Mouse (Mus musculus): Measurements from ENCODE around the gene Gfod1.

DNA sequence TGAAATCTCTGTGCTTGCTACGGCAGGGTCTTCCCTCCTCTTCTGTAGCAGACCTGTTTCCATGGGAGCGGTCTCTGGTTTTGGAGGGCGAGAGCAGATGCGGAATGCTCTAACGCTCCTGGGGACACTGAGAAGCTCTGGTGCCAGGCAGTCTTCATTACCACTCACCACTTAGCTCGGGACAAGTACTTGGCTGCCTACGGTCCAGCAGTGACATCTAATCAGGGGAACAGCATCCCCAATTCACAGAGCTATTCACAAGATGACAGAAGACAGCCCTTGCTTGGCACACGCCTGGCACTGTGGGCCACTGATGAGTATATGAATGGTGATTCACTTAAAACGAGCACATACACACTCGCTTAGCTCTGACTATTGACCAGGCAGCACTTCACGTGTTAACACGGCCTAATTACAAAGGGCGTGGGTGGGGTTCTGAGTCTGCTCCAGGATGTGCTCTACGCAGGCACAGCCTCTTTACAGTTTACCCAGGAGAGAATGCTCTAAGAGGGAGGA is 151.9 kb downstream of the Gfod1 start:
- TF ChIP-seq CTCF (IDR thresholded peaks at IDR 0.05; ENCODE audit: borderline replicate concordance, insufficient read depth, low read depth, low read length) (no peak), POLR2A (IDR thresholded peaks at IDR 0.05; ENCODE audit: borderline replicate concordance, insufficient read depth, low read length) (no peak)

All from cerebellum, adult 2 months (tissue).